Mouse (Mus musculus) embryo, embryonic 10.5 days (tissue): ENCODE results near the gene Maml3.

ENCODE experiments used
- DNase-seq: peaks from one replicate; pipeline ENCODE4 v3.0.0-alpha.2; 2015; ENCODE audit warnings: low spot score

The Maml3 gene

GRCm38 (mm10) chr3:51778738-51779592, 325.9 kb downstream of the Maml3 start:
- DNase-seq: peak; percentile 74

- no peak for DNase-seq
These were observed 326.7 kb downstream of the Maml3 start for GRCm38 (mm10) chr3:51778179-51778578.

GRCm38 (mm10) chr3:51776018-51776611, 328.8 kb downstream of the Maml3 start:
- DNase-seq: no peak

GRCm38 (mm10) chr3:51773587-51773986, 331.3 kb downstream of the Maml3 start:
- no peak for DNase-seq

- no peak for DNase-seq
These were observed 332.8 kb downstream of the Maml3 start for GRCm38 (mm10) chr3:51771839-51772630.

- no peak for DNase-seq
These were observed 335.7 kb downstream of the Maml3 start for GRCm38 (mm10) chr3:51769196-51769595.

GRCm38 (mm10) chr3:51765220-51765923, 339.5 kb downstream of the Maml3 start:
- DNase-seq: no peak

GRCm38 (mm10) chr3:51764175-51764574, 340.7 kb downstream of the Maml3 start:
- no peak for DNase-seq

- DNase-seq: no peak
These were observed 342.0 kb downstream of the Maml3 start for GRCm38 (mm10) chr3:51762900-51763299.

- no peak for DNase-seq
These were observed 345.3 kb downstream of the Maml3 start for GRCm38 (mm10) chr3:51759534-51759933.

GRCm38 (mm10) chr3:51757032-51757431, 347.8 kb downstream of the Maml3 start:
- no peak for DNase-seq

- no peak for DNase-seq
These were observed 348.6 kb downstream of the Maml3 start for GRCm38 (mm10) chr3:51756283-51756682.

- no peak for DNase-seq
These were observed 351.6 kb downstream of the Maml3 start for GRCm38 (mm10) chr3:51753262-51753661.

GRCm38 (mm10) chr3:51751440-51751839, 353.4 kb downstream of the Maml3 start:
- no peak for DNase-seq

GRCm38 (mm10) chr3:51749812-51750481, 354.9 kb downstream of the Maml3 start:
- DNase-seq: peak; percentile 72

- no peak for DNase-seq
These were observed 355.5 kb downstream of the Maml3 start for GRCm38 (mm10) chr3:51749421-51749811.

GRCm38 (mm10) chr3:51748436-51749376, 356.2 kb downstream of the Maml3 start:
- no peak for DNase-seq

GRCm38 (mm10) chr3:51746816-51747215, 358.1 kb downstream of the Maml3 start:
- no peak for DNase-seq

- no peak for DNase-seq
These were observed 359.7 kb downstream of the Maml3 start for GRCm38 (mm10) chr3:51745162-51745561.

- DNase-seq: no peak
These were observed 360.5 kb downstream of the Maml3 start for GRCm38 (mm10) chr3:51744339-51744759.
